Mouse (Mus musculus): Measurements from ENCODE around the gene Tmem92.

The Tmem92 gene

GRCm38 (mm10) chr11:94727306-94727705 lies 55.2 kb downstream of the Tmem92 start:
- DNase-seq: no peak
